Mouse (Mus musculus): ENCODE data around the gene Plekha7. TPM values are rescaled to one million over a fixed set of nuclear protein-coding genes. Genes with fewer than 3 reads are reported as not detected.

Plekha7 gene
- total RNA-seq, 1 experiment: 38.0 TPM

GRCm38 (mm10) chr7:116127052-116127451 is 181.1 kb downstream of the Plekha7 start:
- in situ Hi-C loops (cut with MboI; ENCODE audit: low sequenced_read_pairs in 2 of 2, unreplicated experiment in 2 of 2): no loop called here
- peaks cover 4 to 5% of the 10 kb centered on the region in 2 experiments; a peak in 3 of 4 replicates for H3K4me1 ChIP-seq (ENCODE audit: control insufficient read depth in 2 of 2, insufficient read depth in 2 of 2, low read length in 2 of 2, poor library complexity in 1 of 2)
- H3K36me3 ChIP-seq (ENCODE audit: control insufficient read depth, insufficient read depth, low read length, poor library complexity, severe bottlenecking): peaks cover 47% of the 10 kb centered on the region
- TF ChIP-seq MAFK (IDR thresholded peaks at IDR 0.05; ENCODE audit: insufficient read depth, low read depth, low read length): no peak
- TF ChIP-seq ZC3H11A (IDR thresholded peaks at IDR 0.05; ENCODE audit: borderline replicate concordance, low read depth, low read length): no peak
- no peak for TF ChIP-seq ZNF384 (IDR thresholded peaks at IDR 0.05; ENCODE audit: low read depth, low read length)
- TF ChIP-seq CHD2 (IDR thresholded peaks at IDR 0.05; ENCODE audit: low read depth, low read length): no peak
- TF ChIP-seq HCFC1 (IDR thresholded peaks at IDR 0.05; ENCODE audit: borderline replicate concordance, insufficient read depth, low read length): no peak
- no peak overlapping the region for H3K9ac ChIP-seq (ENCODE audit: insufficient read depth, low read depth, low read length, poor library complexity, severe bottlenecking)
- H3K9me3 ChIP-seq (ENCODE audit: control insufficient read depth, insufficient read depth, low read depth, low read length): no peaks in the 10 kb centered on the region
- no peak for DNase-seq (ENCODE audit: low read depth, low spot score)
- no peak overlapping the region for H3K27ac ChIP-seq (ENCODE audit: insufficient read depth, low read depth, low read length, poor library complexity, severe bottlenecking)
- H3K4me3 ChIP-seq (ENCODE audit: insufficient read depth in 1 of 2, low read depth in 1 of 2, low read length in 2 of 2, poor library complexity in 1 of 2, severe bottlenecking in 1 of 2): no peak overlapping the region

GRCm38 (mm10) chr7:116125671-116126070 is 182.5 kb downstream of the Plekha7 start:
- H3K4me1 ChIP-seq (ENCODE audit: control insufficient read depth in 2 of 2, insufficient read depth in 2 of 2, low read length in 2 of 2, poor library complexity in 1 of 2): peaks cover 4 to 8% of the 10 kb centered on the region in 2 experiments; a peak in 3 of 4 replicates
- H3K9ac ChIP-seq (ENCODE audit: insufficient read depth, low read depth, low read length, poor library complexity, severe bottlenecking): no peak overlapping the region
- in situ Hi-C loops (cut with MboI; ENCODE audit: low sequenced_read_pairs in 2 of 2, unreplicated experiment in 2 of 2): no loop called here
- H3K36me3 ChIP-seq (ENCODE audit: control insufficient read depth, insufficient read depth, low read length, poor library complexity, severe bottlenecking): peaks cover 47% of the 10 kb centered on the region
- TF ChIP-seq ZNF384 (IDR thresholded peaks at IDR 0.05; ENCODE audit: low read depth, low read length) (no peak), MAFK (IDR thresholded peaks at IDR 0.05; ENCODE audit: insufficient read depth, low read depth, low read length) (no peak), CHD2 (IDR thresholded peaks at IDR 0.05; ENCODE audit: low read depth, low read length) (no peak), HCFC1 (IDR thresholded peaks at IDR 0.05; ENCODE audit: borderline replicate concordance, insufficient read depth, low read length) (no peak), ZC3H11A (IDR thresholded peaks at IDR 0.05; ENCODE audit: borderline replicate concordance, low read depth, low read length) (no peak)
- no peak overlapping the region for H3K27ac ChIP-seq (ENCODE audit: insufficient read depth, low read depth, low read length, poor library complexity, severe bottlenecking)
- no peak overlapping the region for H3K4me3 ChIP-seq (ENCODE audit: insufficient read depth in 1 of 2, low read depth in 1 of 2, low read length in 2 of 2, poor library complexity in 1 of 2, severe bottlenecking in 1 of 2)
- no peaks in the 10 kb centered on the region for H3K9me3 ChIP-seq (ENCODE audit: control insufficient read depth, insufficient read depth, low read depth, low read length)
- DNase-seq (ENCODE audit: low read depth, low spot score): no peak

- Histone ChIP-seq H3K36me3 (ENCODE audit: control insufficient read depth, insufficient read depth, low read length, poor library complexity, severe bottlenecking) (peaks cover 35% of the 10 kb centered on the region; the same call in 1 of the 2 replicates), H3K9me3 (ENCODE audit: control insufficient read depth, insufficient read depth, low read depth, low read length) (no peaks in the 10 kb centered on the region), H3K4me3 (ENCODE audit: insufficient read depth in 1 of 2, low read depth in 1 of 2, low read length in 2 of 2, poor library complexity in 1 of 2, severe bottlenecking in 1 of 2) (no peak overlapping the region), H3K4me1 (ENCODE audit: control insufficient read depth in 2 of 2, insufficient read depth in 2 of 2, low read length in 2 of 2, poor library complexity in 1 of 2) (peaks cover 4 to 8% of the 10 kb centered on the region in 2 experiments; a peak in 3 of 4 replicates), H3K9ac (ENCODE audit: insufficient read depth, low read depth, low read length, poor library complexity, severe bottlenecking) (no peak overlapping the region), H3K27ac (ENCODE audit: insufficient read depth, low read depth, low read length, poor library complexity, severe bottlenecking) (no peak overlapping the region)
- in situ Hi-C loops (cut with MboI; ENCODE audit: low sequenced_read_pairs in 2 of 2, unreplicated experiment in 2 of 2): no loop called here
- TF ChIP-seq ZC3H11A (IDR thresholded peaks at IDR 0.05; ENCODE audit: borderline replicate concordance, low read depth, low read length): no peak
- no peak for TF ChIP-seq MAFK (IDR thresholded peaks at IDR 0.05; ENCODE audit: insufficient read depth, low read depth, low read length)
- no peak for TF ChIP-seq ZNF384 (IDR thresholded peaks at IDR 0.05; ENCODE audit: low read depth, low read length)
- TF ChIP-seq HCFC1 (IDR thresholded peaks at IDR 0.05; ENCODE audit: borderline replicate concordance, insufficient read depth, low read length): no peak
- TF ChIP-seq CHD2 (IDR thresholded peaks at IDR 0.05; ENCODE audit: low read depth, low read length): no peak
- DNase-seq (ENCODE audit: low read depth, low spot score): no peak
Measured at GRCm38 (mm10) chr7:116124057-116124456, 184.1 kb downstream of the Plekha7 start.

- Histone ChIP-seq H3K27ac (ENCODE audit: insufficient read depth, low read depth, low read length, poor library complexity, severe bottlenecking) (no peak overlapping the region), H3K36me3 (ENCODE audit: control insufficient read depth, insufficient read depth, low read length, poor library complexity, severe bottlenecking) (peaks cover 32% of the 10 kb centered on the region; the same call in 1 of the 2 replicates)
Measured at GRCm38 (mm10) chr7:116123597-116123985, 184.6 kb downstream of the Plekha7 start.

More at GRCm38 (mm10) chr7:116123597-116123985, 184.6 kb downstream of the Plekha7 start:
- no peak for TF ChIP-seq MAFK (IDR thresholded peaks at IDR 0.05; ENCODE audit: insufficient read depth, low read depth, low read length)
- no peak for TF ChIP-seq HCFC1 (IDR thresholded peaks at IDR 0.05; ENCODE audit: borderline replicate concordance, insufficient read depth, low read length)
- no peak for TF ChIP-seq ZNF384 (IDR thresholded peaks at IDR 0.05; ENCODE audit: low read depth, low read length)
- no peak for TF ChIP-seq CHD2 (IDR thresholded peaks at IDR 0.05; ENCODE audit: low read depth, low read length)
- TF ChIP-seq ZC3H11A (IDR thresholded peaks at IDR 0.05; ENCODE audit: borderline replicate concordance, low read depth, low read length): no peak
- no peak for DNase-seq (ENCODE audit: low read depth, low spot score)
- no peaks in the 10 kb centered on the region for H3K9me3 ChIP-seq (ENCODE audit: control insufficient read depth, insufficient read depth, low read depth, low read length)
- H3K9ac ChIP-seq (ENCODE audit: insufficient read depth, low read depth, low read length, poor library complexity, severe bottlenecking): no peak overlapping the region
- H3K4me3 ChIP-seq (ENCODE audit: insufficient read depth in 1 of 2, low read depth in 1 of 2, low read length in 2 of 2, poor library complexity in 1 of 2, severe bottlenecking in 1 of 2): no peak overlapping the region
- H3K4me1 ChIP-seq (ENCODE audit: control insufficient read depth in 2 of 2, insufficient read depth in 2 of 2, low read length in 2 of 2, poor library complexity in 1 of 2): peaks cover 4 to 8% of the 10 kb centered on the region in 2 experiments; a peak in 3 of 4 replicates
- in situ Hi-C loops (cut with MboI; ENCODE audit: low sequenced_read_pairs in 2 of 2, unreplicated experiment in 2 of 2): no loop called here

All from ES-E14 (cell line).